Mouse (Mus musculus): ENCODE results near the gene Ndufb3.
A peak's percentile ranks its signal among the peaks of the same experiment; 100 is the strongest.
"Not testable (repeated sequence)": the region's sequence is repeated elsewhere in the genome, so short reads cannot be mapped to it uniquely, and the experiment has no call there.

The Ndufb3 gene

DNA sequence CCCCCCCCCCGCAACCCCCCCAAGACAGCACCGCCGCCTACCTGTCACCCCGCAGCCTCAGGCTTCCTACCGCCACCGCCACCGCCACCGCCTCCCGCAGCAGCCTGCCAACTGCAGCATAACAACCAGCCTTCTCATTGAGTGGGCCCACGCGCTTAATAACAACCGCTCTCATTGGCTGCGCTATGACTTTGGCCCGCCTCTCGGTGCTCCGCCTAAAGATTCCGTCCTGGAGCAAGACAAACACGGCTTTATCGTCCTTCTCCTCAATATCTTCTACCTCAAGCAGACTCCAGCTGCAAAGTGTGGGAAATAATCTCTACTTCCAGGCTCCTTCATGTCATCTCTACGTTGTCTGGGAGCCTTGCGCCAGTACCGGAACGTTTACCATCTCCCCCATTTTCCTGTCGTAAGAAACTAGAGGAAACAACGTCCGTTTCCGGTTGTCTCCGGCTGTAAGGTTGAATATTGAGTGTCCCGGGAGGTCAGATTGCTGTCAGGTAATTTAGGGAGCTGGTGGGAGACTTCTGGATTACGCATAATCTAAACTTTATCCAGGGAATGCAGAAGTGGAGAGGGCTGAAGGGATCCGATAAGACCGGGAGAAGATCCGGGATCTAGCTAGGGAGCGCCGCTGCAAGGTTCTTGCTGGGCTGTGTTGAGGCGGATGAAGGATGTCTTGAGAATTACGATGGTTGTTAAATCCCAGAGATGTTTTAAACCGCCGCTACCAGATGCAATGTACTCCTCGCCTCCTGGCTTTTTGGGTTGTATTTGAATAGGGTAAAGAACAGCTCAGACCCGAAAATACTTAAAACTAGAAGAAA, at the start of gene Ndufb3, which contains the start of gene Fam126b:
Gene Ndufb3 (plus strand): TSS at position 214 of the 827 bp plus-strand sequence.
Gene Fam126b (minus strand): TSS at position 153 of the 827 bp plus-strand sequence.
- peak; percentile 92 for DNase-seq

DNA sequence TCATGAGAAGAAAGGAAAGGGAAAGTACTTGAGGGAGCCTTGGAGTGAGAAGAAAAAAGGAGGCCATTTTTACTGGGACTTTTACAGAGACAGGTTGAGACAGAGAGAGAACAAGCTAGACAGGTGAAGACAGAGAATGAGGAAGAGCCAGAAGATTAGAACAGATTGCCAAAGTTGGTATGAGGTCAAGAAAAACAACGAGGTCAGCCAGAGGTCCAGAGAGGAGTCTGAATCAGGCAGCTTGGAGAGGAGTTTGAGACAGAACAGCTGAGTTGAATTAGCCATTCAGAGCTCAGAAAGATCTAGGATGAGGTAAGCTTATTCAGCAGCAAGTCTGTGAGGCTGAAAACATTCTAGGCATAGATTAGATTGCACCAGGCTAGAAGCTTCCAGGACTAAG, 44.8 kb upstream of the Ndufb3 start:
- no peak for DNase-seq

DNA sequence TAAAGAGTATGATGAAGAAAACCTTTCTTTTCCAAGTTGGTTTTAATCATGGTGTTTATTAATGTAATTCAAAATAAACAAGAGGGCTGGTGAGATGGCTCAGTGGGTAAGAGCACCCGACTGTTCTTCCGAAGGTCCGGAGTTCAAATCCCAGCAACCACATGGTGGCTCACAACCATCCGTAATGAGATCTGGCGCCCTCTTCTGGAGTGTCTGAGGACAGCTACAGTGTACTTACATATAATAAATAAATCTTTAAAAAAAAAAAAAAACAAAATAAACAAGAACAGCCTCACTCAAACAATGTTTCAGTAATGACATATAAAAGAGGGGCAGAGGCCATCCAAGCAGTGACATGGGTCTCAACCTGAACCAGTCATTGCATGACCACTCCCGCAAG, 25.8 kb upstream of the Ndufb3 start:
- DNase-seq = not testable (repeated sequence)

DNA sequence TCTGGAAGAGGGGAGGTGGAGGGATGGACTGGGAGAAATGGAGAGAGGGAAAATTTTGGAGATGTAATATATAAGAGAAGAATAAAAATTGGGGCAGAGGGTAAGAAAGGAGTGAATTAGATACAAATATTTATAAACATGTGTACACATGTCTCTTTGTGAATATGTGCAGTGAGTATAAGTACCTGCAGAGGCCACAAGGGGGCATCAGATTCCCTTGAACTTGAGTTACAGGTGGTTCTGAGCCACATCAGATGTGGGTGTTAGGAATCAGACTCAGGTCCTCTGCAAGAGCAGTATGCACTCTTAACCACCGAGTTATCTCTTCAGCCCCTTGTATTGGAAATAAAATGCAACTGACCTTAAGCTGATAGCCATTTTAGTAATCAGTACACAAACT, 23.7 kb upstream of the Ndufb3 start:
- peak; percentile 56 for DNase-seq

DNA sequence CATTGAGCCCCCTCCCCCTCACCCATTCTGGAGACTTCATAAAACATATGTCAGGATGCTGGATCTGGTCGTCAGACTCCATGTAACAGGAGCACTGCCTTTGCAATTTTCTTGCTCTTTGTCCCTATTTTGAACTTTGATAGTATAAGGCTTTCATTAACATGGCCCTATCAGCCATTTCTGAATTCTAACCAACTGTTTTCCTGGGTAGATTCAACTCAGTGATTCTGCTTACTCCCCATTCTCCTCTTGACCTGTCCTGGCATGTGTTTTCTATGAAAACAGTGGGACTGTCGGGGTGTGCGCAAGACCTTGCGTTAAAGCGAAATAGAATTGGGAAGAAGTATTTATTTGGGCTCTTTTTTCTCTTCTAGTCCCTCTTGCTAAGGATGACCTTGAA, 21.2 kb upstream of the Ndufb3 start:
- no peak for DNase-seq

DNA sequence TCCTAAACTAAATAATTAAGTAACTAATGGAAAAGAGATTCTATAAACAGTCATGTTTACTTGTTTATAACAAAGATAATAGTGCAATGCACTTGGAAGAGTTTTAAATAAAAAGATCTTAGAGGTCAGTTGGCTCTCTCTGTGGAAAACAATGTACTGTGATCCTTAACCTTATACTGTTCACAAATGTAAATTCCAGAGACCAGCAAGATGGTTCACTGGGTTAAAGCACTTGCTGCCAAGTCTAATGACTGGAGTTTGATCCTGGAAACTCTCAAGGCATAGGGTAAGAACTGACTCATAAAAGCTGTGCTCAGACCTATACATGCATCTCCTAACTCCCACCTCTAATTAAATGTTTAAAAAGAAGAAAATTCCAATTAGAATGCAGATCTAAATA, 19.6 kb upstream of the Ndufb3 start:
- DNase-seq = no peak

DNA sequence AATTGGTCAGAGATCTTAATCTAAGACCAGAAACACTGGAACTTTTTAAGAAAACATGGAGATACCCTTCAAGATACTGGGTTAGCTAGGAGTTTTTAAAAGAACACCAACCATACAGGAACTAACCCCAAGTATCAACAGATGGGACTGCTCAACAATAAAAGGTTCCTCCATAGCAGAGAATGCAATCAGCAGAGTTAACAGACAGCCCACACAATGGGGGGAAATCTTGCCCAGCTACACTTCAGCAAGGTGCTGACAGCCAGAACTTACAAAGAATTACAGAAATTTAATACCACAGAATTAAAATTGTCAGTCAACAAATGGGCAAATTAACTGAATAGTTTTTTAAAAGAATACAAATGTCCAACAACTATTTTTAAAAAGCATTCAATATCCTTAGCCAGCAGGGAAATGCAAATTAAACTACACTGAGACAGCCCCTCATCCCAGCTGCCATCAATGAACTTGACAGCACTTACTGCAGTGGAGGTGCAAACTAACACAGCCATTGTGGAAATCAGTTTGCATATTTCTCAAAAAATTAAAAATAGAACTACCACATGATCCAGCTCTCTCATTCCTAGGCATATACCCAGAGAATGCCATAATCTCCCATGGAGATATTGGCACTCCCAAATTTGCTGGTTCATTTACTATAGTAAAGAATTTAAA, 17.6 kb upstream of the Ndufb3 start:
- DNase-seq = no peak

DNA sequence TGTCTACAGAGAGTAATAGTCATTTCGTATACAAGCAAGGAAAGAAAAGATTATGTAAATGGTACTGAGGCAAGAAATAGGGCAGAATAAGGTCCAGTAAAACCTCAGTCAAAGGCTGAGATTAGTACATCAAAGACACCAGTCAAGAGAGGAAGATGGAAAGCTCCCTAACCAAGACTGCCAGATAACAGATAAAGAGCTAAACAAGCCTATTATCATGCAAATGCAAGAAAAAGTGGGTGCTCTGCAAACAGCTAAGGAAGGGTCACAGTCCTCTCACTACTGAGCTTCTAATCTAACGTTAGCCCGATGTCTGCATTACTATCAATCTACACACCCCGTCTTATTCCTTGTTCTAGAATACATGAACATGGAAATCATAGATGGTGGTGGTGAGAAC, 15.7 kb upstream of the Ndufb3 start:
- no peak for DNase-seq

DNA sequence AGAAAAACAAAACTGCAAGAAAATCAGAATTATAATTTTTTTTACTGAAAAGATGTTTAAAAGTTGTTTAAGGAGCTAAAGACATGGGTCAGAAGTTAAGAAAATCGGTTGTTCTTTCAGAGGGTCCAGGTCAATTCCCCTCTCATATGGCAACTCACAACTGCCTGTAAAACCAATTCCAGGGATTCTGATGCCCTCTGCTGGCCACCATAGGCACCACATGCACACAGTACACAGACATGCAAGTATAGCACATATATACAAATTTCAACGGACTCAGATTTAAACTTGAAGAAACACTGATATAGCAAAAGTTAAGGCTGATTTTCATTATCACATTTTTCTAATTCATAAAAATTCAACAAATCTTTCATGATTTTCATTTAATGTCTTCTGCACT, 7.0 kb upstream of the Ndufb3 start:
- peak; percentile 43 for DNase-seq

DNA sequence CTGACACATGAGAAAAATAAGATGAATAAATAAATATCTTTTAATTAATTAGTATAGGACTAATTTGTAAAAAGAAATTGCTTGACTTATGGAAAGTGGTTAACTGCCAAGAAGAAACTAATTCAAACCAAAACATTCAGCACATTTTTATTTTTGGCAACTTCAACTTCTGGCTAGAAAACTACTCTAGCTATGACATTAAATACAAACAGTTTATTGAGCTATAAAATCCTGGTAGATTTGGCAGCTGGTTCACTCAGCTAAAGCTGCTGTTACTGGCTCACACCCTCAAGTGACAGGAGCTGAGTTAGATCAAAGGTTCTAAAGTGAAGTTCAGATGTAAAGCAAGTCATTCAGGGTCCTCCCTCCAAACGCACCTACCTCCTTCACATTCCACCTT, 3.6 kb upstream of the Ndufb3 start:
- DNase-seq = no peak

DNA sequence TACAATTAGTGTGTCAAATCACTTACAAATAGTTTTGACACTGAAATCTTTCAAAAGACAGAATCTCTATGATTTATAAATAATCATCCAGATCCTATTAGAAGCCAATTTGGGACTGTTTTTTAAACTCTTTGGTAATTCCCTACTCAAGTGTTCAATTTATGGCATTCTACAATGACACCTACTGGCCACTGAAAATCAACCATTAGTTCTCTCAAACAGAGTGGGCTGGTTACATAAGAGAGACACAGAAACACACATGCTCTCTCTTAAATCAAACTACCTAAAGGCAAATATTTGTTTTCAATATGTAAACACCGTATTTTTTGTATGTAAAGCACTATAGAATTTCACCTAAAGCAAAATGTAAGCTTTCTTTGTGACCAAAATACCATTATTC, 1.9 kb upstream of the Ndufb3 start:
- peak; percentile 12 for DNase-seq

DNA sequence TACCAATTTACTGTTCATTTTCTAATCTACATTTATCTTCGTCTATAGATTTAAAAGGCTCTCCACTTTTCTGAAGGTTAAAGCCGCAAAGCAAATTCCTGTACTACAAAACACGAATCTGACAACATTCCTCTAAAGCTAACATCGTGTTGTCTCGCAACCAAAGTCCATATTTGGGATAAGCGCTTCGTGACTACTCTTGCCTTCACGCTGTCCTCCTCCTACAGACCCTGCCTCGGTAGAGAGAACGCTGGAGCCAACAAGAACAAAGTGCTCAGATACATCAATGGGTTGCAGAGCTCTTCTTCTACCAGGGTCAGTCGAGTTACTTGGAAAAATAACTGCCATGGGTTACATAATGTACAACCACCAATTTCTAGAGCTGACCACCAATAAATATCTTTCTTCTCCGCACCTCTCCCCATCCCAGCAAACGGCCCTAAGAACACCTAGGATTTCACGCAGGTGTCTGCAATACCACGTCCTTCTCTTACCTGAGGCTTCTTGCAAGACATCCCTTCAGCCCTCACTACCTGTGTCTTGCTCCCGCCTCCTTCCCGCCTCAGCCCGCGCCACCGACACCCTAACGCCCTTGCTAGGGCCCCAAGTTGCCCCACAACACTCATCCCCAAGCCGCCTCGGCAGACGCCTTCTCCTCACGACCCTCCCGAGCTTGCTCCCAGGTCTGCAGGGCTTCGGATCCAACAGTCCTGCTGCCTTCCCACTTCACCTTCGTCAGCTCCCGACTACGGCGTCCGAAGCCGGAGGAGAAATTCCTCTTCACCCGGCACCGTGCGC, 612 bp upstream of the Ndufb3 start:
- no peak for DNase-seq

DNA sequence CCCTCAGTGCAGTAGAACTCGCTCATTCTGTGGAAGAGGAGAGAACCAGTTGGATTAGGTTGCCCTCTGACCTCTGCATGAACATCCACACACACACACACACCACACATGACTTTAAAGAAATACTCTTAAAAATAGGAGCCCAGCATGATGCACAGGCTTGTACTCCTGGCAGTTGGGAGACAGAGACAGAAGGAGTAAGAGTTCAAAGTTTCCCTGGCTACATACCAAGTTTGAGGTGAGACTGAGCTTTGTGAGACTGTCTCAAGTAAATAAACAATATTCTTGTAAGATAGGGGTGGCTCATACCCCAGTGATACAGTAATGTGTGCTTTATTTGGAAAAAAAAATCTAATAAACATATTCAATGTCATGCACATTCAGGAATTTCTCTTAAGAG, 1.3 kb downstream of the Ndufb3 start:
- DNase-seq = no peak

DNA sequence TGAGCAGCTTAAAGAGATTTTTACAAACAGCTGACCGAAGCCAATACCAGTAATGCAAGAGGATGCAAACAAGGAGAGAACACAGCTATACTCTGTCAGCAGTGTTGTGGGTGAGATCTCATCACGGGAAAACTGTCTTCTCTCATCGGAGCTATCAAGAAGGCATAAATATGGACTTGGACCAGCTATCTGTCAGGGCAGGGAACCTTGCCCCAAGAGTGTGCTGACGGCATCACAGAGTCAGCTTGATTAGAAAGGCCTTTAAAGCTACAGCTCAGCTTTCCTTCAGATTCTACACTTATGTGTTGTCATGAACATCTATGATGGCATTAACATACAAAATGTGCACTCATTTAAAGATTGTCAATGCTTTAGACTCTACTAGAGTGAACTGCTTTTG, 16.5 kb downstream of the Ndufb3 start:
- DNase-seq = no peak

DNA sequence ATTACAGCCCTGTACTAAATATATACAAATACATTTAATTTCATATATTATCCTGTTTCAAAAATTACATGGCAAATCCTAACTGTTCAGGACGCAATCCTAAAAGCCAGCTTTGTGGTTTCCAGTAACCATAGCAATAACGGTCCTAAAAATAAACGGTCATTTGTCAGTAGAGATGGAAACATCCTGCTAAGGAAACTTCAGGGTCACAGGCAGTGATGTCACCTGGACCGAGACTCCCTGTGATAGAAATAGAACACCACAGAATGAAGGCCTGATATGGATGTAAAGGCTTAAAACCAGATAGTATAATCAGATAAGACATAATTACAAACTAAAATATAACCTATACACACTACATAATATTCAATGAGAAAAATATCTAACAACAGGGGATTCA, 17.6 kb downstream of the Ndufb3 start:
- DNase-seq = no peak

DNA sequence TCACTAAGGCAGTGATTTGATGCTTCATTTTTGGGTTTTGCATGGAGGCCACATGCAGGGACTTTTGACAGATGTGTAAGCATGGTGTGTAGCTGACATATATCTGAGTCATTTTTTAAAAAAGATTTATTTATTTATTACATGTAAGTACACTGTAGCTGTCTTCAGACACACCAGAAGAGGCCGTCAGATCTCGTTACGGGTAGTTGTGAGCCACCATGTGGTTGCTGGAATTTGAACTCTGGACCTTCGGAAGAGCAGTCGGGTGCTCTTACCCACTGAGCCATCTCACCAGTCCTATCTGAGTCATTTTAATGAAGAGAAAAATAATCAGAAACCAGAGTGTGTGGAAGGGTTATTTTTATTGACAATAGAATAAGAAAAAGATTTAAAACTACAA, 23.4 kb downstream of the Ndufb3 start:
- DNase-seq = not testable (repeated sequence)

DNA sequence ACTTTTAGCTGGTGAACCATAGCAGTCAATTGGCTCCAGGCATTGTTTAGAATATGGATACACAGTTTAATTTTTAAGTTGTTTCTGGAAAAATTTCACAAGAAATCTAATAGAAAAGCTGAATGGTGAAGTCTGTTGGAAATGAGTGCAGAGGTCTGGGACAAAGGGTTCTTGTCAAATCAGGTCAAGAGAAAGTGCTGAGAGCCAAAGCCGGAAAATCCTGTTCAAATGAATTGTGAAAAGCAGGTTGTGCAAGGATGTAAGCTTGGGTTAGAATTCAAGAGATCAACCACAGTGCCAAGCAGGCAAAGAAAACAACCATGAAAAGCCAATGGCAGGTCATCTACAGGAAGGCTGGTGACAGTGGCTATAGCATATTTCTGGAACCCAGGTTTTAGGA, 24.0 kb downstream of the Ndufb3 start:
- peak; percentile 46 for DNase-seq

DNA sequence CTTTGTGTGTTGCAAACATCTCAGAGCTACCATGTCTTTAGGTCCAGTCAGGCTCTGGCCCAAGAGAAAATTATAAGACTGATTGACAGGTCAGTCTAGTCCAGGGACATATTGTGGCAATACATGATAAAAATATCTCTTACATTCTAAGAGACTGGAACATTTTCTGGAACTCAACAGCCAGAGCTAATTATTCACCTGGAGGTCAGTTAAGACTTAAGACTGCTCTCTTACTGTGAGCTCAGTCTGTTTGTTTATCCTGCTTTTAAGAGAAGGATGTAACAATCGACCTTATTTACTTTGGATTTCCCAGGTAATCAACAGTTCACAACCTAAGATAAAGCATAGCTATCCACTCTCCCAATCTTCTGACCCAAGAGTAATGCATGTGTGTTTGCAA, 24.4 kb downstream of the Ndufb3 start:
- no peak for DNase-seq

DNA sequence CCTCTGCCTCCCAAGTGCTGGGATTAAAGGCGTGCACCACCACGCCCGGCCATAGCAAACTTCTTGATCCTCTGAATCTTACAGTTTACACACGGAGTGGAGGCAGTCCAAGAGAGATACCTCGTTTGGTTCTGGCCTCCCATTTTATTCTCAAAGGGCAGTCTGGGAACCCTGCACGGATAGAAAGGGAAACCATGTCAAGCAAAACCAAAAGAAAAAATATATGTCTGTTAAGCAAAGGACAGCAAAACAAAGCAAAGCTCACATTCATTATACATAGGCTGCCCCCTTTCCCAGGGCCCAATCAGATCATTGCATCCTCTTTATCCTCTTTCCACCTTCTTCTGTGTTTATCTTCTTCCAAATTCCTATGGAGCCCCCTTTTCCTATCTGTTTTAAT, 27.6 kb downstream of the Ndufb3 start:
- DNase-seq = no peak

DNA sequence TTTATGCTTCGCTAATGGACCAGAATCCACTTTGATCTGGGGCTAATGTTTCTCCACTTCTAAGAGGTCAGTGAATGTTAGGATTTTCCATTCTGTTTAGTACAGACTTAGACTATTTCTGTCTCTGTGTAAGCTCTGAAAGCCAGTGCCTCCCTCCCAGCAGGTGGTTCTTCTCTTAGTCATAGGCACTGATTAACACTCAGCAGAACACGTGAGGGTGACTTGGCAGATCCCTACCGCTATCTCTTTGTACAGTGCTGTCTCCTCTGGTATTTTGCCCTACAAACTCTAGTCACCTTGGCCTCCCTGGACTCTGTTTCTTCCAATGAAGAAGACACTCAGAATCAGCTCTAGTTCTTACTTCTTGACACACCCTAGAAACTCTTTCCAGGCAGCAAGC, 28.2 kb downstream of the Ndufb3 start:
- DNase-seq = peak; percentile 42

DNA sequence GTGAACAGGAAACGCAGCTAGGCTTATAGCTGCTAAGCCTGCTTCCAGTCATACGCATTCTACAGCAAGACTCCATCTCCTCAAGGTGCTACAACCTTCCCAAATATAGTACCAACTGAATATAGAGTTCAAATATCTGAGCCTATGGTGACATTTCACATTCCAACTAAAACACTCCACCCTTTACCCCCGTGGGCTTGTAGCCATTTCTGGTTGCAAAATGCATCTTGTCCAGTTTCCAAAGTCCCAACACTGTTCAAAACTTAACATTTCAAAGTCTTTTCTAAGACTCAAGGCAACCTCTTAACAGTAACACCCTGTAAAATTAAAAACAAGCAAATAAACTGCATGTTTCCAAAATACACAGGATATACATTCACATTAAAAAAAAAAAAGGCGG, 29.0 kb downstream of the Ndufb3 start:
- no peak for DNase-seq

DNA sequence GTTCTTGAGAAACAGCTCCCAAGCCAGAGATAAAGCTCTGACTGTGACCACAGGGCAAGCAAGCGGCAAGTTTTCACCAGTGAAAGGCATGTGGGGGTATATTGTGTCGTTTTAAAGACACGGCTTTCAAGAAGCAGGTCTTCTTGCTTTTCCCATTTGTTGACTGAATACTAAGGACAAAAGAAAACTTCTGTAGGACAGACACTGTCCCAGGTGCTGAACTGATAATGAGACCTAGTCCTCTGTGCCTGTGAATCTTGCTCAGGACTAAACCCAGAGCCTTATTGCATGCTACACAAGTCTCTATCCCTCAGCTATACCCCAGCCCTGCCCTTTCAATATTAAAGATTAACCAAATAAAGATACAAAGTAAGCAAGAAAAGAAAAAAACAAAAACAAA, 30.0 kb downstream of the Ndufb3 start:
- DNase-seq = no peak

DNA sequence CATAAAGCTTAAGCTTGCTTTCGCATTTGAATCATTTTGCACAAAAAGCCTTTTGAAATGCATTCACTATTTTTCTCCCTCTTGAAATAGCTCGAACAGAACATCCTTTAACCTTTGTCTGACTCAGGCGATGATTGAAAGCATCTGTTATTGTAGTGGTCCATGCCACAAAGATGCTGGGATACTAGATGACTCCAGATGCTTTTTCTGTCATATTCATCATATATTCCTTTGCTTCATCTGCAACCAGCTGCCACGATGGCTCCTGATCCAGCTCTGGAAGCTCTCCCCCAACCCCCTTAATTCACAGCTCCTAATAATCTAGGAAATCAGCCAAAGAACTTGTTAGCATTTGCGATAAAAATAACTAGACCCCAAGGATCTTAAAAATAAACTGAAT, 30.9 kb downstream of the Ndufb3 start:
- DNase-seq = no peak

Measured in lung, postnatal 10 days (tissue).